Mouse (Mus musculus) inflammation-experienced regulatory T-cells, adult 6 months (primary cell): ENCODE results near the gene Zfp819. TPM values are rescaled to one million over a fixed set of nuclear protein-coding genes. Genes with fewer than 3 reads are reported as not detected.

Experiments used
- ATAC-seq: one replicate; pipeline ENCODE4 v1.8.0; 2017
- polyA plus RNA-seq, 3 experiments: library from polyadenylated mRNA; unstranded; fragments of 100-300 nt; shearing (Covaris generic); gene quantifications; one replicate each; pipeline ENCODE4 v1.2.1; 2017

The Zfp819 gene
- not detected for polyA plus RNA-seq

- ATAC-seq: peak; percentile 48
These were observed at the start of gene Zfp819 for GRCm38 (mm10) chr7:43606896-43607742. Zfp819 (plus strand) TSS chr7:43607169.

- peak; percentile 94 for ATAC-seq
These were observed 44.8 kb upstream of the Zfp819 start, which contains the start of gene Zfp658 for GRCm38 (mm10) chr7:43562006-43562633. Zfp658 (plus strand) TSS chr7:43562256.

DNA sequence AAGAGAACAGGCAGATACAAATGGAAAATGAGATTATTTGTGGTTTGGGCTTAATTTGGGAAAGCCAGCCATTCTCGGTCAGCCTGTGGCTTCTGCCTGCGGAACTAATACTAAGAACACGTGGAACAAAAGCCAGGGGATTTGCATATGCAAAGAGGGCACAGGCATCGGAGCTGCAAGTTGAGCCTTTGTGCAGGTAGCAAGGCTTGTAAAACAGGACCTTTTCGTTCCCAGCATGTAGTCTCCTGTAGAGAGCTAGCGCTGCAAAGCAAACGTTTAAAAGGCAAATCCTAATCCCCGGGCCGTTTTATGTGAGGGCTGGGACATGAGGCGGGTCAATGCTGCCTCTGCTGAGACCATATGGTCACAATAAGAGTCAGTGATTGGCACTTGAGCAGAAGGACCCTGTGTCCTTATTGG is 44.3 kb upstream of the Zfp819 start:
- ATAC-seq: no peak

GRCm38 (mm10) chr7:43563300-43563699 is 43.7 kb upstream of the Zfp819 start:
- no peak for ATAC-seq

GRCm38 (mm10) chr7:43571216-43571615 is 35.8 kb upstream of the Zfp819 start:
- no peak for ATAC-seq

GRCm38 (mm10) chr7:43579440-43580171 is 27.4 kb upstream of the Zfp819 start, which contains the start of gene Zfp719:
Zfp719 (plus strand) TSS chr7:43579610.
- ATAC-seq: peak; percentile 98

- ATAC-seq: no peak
These were observed 26.4 kb upstream of the Zfp819 start for GRCm38 (mm10) chr7:43580526-43580925.

GRCm38 (mm10) chr7:43584790-43585189 is 22.2 kb upstream of the Zfp819 start:
- no peak for ATAC-seq

DNA sequence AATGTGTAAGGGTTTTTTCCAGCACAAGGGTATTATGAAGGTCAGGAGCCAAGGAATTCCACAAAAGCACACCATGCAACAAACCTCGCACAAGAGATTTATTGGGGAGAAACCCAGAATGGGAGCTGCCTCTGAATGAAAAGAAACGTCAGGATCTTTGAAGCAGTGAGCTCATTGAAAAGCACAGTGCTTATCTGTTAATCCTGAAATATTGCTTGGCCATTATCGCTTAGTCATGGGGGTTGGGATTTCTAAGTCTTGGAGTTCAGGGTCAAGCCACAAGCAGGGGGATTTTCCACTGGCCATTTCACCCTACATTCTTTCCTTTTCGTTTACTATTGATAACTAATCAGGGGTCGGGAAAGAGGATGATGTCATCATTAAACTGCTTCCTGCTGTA is 5.1 kb upstream of the Zfp819 start:
- no peak for ATAC-seq

DNA sequence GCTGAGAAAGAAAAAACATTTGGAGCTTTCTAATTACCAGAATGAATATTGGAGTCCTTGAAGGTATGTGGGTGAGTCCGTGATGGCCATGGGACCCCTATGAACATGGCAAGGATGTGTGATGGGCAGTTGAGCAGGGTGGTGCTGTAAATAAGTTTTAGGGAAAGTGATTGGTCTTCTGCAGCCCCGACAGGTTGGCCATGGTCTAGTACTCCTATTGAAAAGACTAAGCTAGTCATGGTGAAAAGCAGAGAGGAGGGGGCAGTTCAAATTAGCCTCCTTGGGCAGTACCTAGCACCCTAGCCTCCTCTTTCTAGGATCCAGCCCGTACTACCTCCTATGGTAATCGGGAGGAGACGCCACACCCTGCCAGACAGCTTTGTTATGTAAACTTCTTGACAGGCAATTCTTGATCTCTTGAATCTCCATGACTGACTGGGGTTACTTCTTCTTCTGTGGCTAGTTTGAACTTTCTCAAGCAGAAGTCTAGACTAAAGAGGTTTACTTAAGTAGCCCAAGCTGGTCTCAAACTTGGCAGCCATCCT is 846 bp downstream of the Zfp819 start:
- no peak for ATAC-seq

DNA sequence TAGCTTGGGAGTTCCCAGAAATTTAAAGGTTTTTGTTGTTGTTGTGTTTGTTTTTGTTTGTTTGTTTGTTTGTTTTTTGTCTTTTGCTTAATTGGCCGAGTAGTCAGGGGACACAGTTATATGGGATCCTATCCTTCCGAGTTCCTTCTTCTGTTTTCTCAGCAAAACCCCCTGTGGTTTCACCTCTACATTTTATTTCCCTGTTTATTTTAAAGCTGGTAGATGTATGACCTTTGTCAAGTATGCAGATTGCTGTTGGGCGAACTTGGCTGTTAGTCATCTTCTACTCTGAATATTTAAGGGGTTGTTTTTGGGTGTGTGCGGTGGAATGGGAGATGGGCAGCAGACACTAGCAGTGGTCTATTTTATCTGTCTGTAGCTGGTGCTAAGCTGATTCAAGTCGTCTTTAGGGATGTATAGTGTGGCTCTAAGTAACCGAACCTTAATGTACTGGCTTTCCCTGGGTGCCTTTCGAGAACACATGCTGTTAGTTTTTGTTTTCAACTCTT is 1.4 kb downstream of the Zfp819 start:
- no peak for ATAC-seq

GRCm38 (mm10) chr7:43613816-43614551 is 7.0 kb downstream of the Zfp819 start:
- no peak for ATAC-seq

DNA sequence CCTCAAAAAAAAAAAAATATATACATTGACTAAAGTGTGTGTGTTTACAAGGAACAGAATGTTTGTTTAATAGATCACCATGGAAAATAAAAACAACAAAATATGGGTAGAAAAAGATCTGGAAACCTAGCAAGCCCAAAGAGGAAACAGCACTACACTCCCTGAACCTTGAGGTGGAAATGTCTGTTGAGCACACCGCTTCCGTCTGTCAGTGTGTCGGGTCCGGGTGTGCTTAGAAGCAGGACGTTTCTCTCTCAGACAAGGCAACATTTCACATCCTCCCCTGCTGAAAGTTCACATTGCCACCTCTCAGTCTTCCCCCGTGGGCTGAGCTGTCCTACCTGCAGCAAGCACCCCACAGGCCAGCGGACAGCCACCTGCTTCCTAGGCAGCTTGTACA is 16.0 kb downstream of the Zfp819 start:
- ATAC-seq: no peak

DNA sequence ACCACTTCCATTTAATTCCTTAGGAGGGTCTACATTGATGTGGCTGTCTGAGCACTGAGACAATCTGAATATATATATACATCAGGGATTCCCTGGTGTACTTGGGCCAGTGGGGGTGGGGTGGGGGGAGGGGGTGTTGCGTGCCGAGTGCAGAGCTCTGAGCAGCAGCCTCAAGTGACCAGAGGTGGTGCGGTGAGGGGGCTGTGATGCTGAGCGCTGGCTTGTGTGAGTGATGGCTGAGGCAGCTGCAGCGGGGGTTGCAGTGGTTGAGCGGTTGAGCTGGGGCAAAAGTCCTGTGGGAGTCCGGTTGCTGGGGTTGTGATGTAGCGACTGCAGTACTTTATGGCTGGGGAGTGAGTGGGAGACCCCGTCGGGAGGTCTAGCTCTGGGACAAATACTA is 16.9 kb downstream of the Zfp819 start:
- no peak for ATAC-seq

- ATAC-seq: no peak
These were observed 18.1 kb downstream of the Zfp819 start for GRCm38 (mm10) chr7:43625065-43625464.

- ATAC-seq: no peak
These were observed 18.9 kb downstream of the Zfp819 start for GRCm38 (mm10) chr7:43625794-43626422.

GRCm38 (mm10) chr7:43633940-43634339 is 27.0 kb downstream of the Zfp819 start:
- ATAC-seq: no peak

DNA sequence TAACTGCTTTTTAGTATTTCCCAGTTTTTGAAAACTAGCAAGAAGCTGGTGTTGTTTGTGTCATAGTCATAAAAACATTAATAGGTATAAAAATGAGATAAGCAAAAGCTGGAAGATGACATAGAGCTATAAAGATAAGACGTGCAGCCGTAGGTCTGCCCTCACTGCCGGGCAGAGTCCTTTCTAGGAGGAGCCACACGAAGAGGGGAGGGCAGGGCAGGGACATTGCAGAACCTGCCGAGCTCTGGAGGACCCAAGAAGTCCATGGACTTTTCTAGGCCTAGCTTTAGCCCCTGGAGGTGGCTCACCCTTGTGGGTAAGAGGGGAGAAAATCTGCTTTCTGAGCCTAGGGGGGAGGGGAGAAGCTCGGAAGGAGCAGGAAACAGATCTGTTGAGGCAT is 27.5 kb downstream of the Zfp819 start, which contains the start of gene Ceacam18:
Gene Ceacam18, plus strand, starts transcription at position 208 of the 400 bp plus-strand sequence.
- no peak for ATAC-seq

GRCm38 (mm10) chr7:43636194-43636593 is 29.2 kb downstream of the Zfp819 start:
- no peak for ATAC-seq

GRCm38 (mm10) chr7:43637118-43637517 is 30.1 kb downstream of the Zfp819 start:
- no peak for ATAC-seq

DNA sequence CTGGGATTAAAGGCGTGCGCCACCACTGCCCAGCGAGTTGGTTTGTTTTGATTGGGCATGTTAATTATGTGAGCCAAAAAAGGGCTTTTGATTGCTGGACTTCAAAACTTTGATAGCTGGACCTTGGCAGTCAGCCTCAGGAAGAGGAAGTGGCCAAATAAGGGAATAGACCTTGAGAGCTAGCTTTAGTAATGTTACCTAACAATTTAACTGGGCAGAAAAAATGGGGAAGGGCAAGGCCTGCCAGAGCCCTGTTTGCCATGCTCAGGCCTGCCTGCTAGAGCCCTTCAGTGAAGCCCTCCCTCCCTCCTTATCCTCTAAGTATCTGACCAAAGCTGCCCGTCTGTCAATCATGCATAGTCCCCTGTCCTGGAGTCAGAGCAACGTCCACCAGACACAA is 35.6 kb downstream of the Zfp819 start:
- no peak for ATAC-seq
